Mouse (Mus musculus) intestine, embryonic 14.5 days (tissue): ENCODE results near the gene Arl4d. TPM values are rescaled to one million over a fixed set of nuclear protein-coding genes. Genes with fewer than 3 reads are reported as not detected.
"Not testable (repeated sequence)": the region's sequence is repeated elsewhere in the genome, so short reads cannot be mapped to it uniquely, and the experiment has no call there.

Experiments used
- ATAC-seq: fragments of 200-750 bp; cut with Nextera tagmentation; replicated peaks from 2 replicates; pipeline ENCODE4 v1.8.0; 2017; ENCODE audit warnings: low read depth, moderate number of reproducible peaks, moderate TSS enrichment, moderate library complexity; ENCODE audit not compliant: low FRiP score, low TSS enrichment
- DNase-seq: peaks from one replicate; pipeline ENCODE4 v3.0.0-alpha.2; 2018; ENCODE audit warnings: low spot score
- H3K27ac ChIP-seq: fragments of 300-500 bp; sonication (generic); 2 replicates; pipeline ENCODE4 v1.5.1; 2014; ENCODE audit warnings: low read depth, mild to moderate bottlenecking, control low read depth
- H3K27me3 ChIP-seq: fragments of 300-500 bp; sonication (generic); replicated peaks from 2 replicates; pipeline ENCODE4 v1.6.1; 2014; ENCODE audit warnings: low read length, control low read depth; ENCODE audit not compliant: control insufficient read depth, insufficient read depth
- H3K36me3 ChIP-seq: fragments of 300-500 bp; sonication (generic); 2 replicates; pipeline ENCODE4 v1.6.1; 2014; ENCODE audit warnings: low read length, control low read depth; ENCODE audit not compliant: control insufficient read depth, insufficient read depth
- H3K4me1 ChIP-seq: fragments of 300-500 bp; sonication (generic); replicated peaks from 2 replicates; pipeline ENCODE4 v1.6.1; 2014; ENCODE audit warnings: low read length, control low read depth, mixed read lengths; ENCODE audit not compliant: control insufficient read depth, insufficient read depth
- H3K4me2 ChIP-seq: fragments of 300-500 bp; sonication (generic); 2 replicates; pipeline ENCODE4 v1.6.1; 2014; ENCODE audit warnings: low read length
- H3K4me3 ChIP-seq: fragments of 300-500 bp; sonication (generic); 2 replicates; pipeline ENCODE4 v1.5.1; 2014; ENCODE audit warnings: low read depth, low read length, control low read depth, mixed read lengths
- H3K9ac ChIP-seq: fragments of 300-500 bp; sonication (generic); 2 replicates; pipeline ENCODE4 v1.6.1; 2014; ENCODE audit warnings: mild to moderate bottlenecking, low read length
- H3K9me3 ChIP-seq: fragments of 300-500 bp; sonication (generic); 2 replicates; pipeline ENCODE4 v1.6.1; 2016; ENCODE audit warnings: low read length, control low read depth; ENCODE audit not compliant: control insufficient read depth
- WGBS: fragments of 180-500 bp; shearing (Covaris S2); extraction: QIAGEN DNeasy Blood & Tissue Kit; methylation state at CpG from one replicate; pipeline ENCODE4 v1.1.7; 2014; 5-methylcytosine and 5-hydroxymethylcytosine counted together
- polyA plus RNA-seq: library from polyadenylated mRNA; unstranded; fragments of >200 nt; fragmentation: Nextera tagmentation; extraction: Ambion mirVana; gene quantifications from 2 replicates; pipeline ENCODE4 v1.2.1, GENCODE M21; 2014

The Arl4d gene
- 7.8 and 8.3 TPM in 2 replicates for polyA plus RNA-seq

DNA sequence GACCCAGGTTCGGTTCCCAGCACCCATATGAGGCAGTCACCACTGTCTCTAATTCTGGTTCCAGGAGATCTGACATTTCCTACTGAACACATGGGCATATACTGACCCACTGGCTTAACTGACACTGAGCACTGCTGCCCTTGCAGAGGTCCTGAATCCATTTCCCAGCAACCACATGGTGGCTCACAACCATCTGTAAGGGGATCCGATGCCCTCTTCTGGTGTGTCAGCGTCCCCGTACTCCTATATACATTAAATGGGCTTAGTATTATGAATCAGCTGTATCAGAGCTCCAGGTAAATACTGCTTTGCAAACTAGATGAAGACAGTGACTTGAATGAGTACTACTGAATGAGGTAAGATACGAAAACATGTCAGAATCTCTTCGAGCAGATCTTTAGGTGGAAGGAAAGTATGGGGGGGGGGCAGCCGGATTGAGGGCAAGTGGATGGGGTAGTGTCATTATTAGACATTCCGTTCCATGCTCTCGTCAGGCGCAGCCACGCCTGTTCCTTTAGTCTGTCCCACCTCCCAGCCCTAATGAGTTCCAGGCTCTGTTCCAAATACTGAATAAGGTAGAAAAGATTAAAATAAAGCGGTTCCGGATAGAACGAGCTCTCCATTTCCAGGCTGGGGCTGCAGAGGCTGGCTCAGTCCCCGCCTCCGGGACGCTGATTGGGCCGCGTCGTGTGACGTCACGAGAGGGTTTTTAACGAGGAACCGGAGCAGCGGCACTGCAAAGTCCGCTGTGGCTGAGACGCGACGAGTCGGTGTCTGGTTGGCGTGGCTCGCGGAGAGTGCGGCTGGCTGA is at the start of gene Arl4d:
Gene Arl4d (plus strand): TSS at position 717 of the 811 bp plus-strand sequence.
- WGBS: 8% methylated on average over 34 of the region's 34 CpGs
- peak; percentile 97 for DNase-seq
- peak within 1 kb of the TSS; percentile 59 for H3K27ac ChIP-seq
- ATAC-seq: peak; percentile 88
- no peaks in the 10 kb centered on the region for H3K36me3 ChIP-seq
- H3K9me3 ChIP-seq: no peaks in the 10 kb centered on the region
- peak within 1 kb of the TSS; percentile 59 for H3K4me2 ChIP-seq
- H3K4me1 ChIP-seq: peaks cover 8% of the 10 kb centered on the region; the same call in 1 of the 2 replicates
- H3K9ac ChIP-seq: peak within 1 kb of the TSS; percentile 39
- peak within 1 kb of the TSS; percentile 45 for H3K4me3 ChIP-seq
- H3K27me3 ChIP-seq: no peaks in the 10 kb centered on the region

DNA sequence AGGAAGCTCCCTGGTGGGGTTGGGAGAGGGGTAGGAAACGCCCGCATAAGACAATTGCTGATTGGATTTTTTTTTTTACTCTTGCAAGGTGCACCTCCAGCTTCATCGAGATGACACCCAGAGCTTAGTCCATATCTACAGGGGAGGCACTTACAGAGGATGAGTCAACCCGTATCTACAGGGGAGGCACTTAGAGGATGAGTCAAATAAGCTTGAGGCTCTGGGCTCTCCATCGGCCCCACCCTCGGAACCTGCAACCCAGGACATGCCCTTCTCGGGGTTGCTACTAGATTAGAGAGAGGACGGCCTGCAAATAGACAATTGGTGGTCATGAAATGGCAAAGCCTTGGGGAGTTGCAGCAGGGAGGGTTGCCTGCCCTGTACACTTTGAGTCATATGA is 49.2 kb upstream of the Arl4d start:
- no peak overlapping the region for H3K27ac ChIP-seq
- DNase-seq (no peak), ATAC-seq (no peak)

DNA sequence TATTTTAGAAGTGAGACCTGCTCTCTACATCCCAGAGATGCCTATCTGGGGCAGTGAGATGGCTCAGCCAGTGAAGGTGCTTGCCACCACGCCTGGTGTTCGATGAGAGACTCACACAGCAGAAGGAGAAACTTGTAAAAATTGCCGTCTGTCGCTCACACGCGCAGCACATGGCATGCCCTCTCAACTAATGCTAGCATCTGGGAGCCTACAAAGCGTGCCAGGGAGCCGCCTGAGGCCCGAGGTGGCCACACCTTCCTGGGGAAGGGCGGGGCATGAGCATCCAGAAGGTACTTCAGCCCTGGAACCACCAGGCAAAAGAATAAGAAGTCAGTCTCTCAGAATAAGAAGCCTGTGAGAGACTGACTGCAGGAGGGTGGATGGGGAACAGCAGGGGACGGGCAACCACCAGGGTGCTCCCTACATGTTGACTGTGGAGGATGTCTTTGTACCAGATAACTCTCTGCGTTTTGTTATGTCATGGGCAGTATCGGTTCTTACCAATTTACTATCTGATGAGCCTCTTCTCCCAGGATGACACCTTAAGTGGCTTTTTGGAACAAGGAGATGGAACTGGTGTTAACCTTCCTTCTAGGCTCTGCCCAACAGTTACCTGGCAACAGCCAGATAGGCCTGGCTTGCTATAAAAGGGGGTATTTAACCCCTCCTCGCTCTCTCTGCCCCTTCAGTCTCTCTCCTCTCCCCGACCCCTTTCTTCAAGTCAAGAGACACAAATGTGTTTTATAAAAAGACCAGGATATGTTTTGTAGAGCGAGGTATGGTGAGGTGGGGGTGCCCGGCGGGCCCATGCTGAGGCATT is 48.2 kb upstream of the Arl4d start:
- Histone ChIP-seq H3K9ac (no peak overlapping the region), H3K9me3 (no peaks in the 10 kb centered on the region), H3K4me3 (no peak overlapping the region), H3K27me3 (no peaks in the 10 kb centered on the region), H3K4me2 (peak overlapping the region; percentile 30), H3K4me1 (peaks cover 19% of the 10 kb centered on the region), H3K27ac (no peak overlapping the region), H3K36me3 (no peaks in the 10 kb centered on the region)
- WGBS: 25% methylated on average over 18 of the region's 18 CpGs
- ATAC-seq: 0 out of 2 replicates have a peak, but pooled peaks have one; percentile 22
- DNase-seq: no peak

More for the DNA sequence above, 49.2 kb upstream of the Arl4d start:
- Histone ChIP-seq H3K36me3 (no peaks in the 10 kb centered on the region), H3K4me1 (peaks cover 19% of the 10 kb centered on the region), H3K9ac (no peak overlapping the region), H3K27me3 (no peaks in the 10 kb centered on the region), H3K9me3 (no peaks in the 10 kb centered on the region), H3K4me3 (no peak overlapping the region), H3K4me2 (no peak overlapping the region)
- 88% methylated on average over 8 of the region's 8 CpGs for WGBS

DNA sequence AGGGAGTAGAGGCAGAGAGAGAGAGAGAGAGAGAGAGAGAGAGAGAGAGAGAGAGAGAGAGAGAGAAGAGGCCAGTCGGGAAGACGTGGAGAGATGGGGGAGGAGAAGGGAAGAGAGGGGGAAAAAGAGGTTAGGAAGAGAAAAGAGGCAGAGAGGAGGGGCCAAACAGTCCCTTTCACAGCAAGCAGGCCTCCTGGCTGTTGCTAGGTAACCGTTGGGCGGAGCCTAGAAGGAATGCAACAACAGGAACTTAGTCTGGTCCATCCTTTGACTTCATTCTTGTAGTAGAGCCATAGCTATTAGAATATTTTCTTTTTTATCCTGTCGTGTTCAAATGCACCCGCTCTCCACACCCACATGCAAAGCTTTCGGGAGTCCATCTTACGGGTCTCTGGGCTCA is 47.5 kb upstream of the Arl4d start:
- peak; percentile 73 for DNase-seq

DNA sequence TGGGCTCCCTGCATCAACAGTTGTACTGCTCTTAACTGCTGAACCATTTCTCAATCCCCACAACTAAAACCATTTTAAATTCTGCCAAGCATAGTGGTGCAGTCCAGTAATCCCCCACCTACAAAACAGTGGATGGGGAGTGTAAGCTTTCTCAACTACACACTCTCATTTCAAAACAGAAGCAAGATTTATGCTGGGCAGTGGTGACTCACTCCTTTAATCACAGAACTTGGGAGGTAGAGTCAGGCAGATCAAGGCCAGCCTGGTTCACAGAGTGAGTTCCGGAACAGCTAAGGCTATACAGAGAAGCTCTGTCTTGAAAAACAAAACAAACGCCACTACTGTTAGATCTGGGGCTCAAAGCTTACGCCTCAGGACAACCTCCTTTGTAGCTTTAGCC is 46.7 kb upstream of the Arl4d start:
- Histone ChIP-seq H3K27ac (peak overlapping the region; percentile 47; the same call in 1 of the 2 replicates), H3K27me3 (no peaks in the 10 kb centered on the region), H3K4me2 (peak overlapping the region; percentile 30; the same call in 1 of the 2 replicates), H3K4me3 (no peak overlapping the region), H3K36me3 (no peaks in the 10 kb centered on the region), H3K9ac (no peak overlapping the region), H3K4me1 (peaks cover 19% of the 10 kb centered on the region), H3K9me3 (no peaks in the 10 kb centered on the region)
- ATAC-seq (no peak), DNase-seq (no peak)
- WGBS: 78% methylated on average over 3 of the region's 3 CpGs

More for the DNA sequence above, 47.5 kb upstream of the Arl4d start:
- Histone ChIP-seq H3K36me3 (no peaks in the 10 kb centered on the region), H3K4me3 (peak overlapping the region; percentile 16; the same call in 1 of the 2 replicates), H3K9ac (no peak overlapping the region; the same call in 1 of the 2 replicates), H3K4me1 (peaks cover 19% of the 10 kb centered on the region), H3K9me3 (no peaks in the 10 kb centered on the region), H3K4me2 (peak overlapping the region; percentile 30), H3K27ac (peak overlapping the region; percentile 47; the same call in 1 of the 2 replicates), H3K27me3 (no peaks in the 10 kb centered on the region)
- ATAC-seq: peak; percentile 70; the same call in 1 of the 2 replicates
- WGBS: 12% methylated on average over 8 of the region's 8 CpGs

DNA sequence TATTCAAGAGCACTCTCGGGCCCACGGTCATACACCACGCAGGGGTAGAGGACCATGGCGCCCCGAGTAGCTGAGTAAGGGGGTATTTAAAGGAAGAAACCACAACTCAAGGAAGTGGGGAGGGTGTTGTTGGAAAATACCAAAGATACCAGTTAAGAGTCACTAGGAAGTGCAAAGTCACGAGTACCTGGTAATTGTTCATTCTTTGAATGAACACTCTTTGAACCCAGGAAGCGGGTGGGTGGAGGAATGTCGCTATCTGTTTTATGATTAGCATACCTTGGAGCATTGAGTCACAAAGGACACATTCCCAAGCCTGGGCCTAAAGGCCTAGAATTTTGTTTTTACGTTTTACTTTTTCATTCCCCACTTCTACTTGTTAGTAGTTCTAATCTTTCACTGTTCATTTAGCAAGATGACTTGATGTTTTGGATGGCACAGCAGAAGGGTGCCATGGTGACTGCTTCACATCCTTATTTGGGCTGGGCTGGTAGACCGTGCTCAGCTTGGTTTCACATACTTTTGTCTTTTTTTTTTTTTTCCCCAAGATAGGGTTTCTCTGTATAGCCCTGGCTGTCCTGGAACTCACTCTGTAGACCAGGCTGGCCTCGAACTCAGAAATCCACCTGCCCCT is 45.2 kb upstream of the Arl4d start:
- ATAC-seq, H3K4me2 ChIP-seq, DNase-seq, H3K4me3 ChIP-seq, H3K27me3 ChIP-seq, H3K36me3 ChIP-seq, H3K27ac ChIP-seq, H3K9me3 ChIP-seq, H3K9ac ChIP-seq: not testable (repeated sequence)
- peaks cover 19% of the 10 kb centered on the region for H3K4me1 ChIP-seq
- 83% methylated on average over 11 of the region's 11 CpGs for WGBS

DNA sequence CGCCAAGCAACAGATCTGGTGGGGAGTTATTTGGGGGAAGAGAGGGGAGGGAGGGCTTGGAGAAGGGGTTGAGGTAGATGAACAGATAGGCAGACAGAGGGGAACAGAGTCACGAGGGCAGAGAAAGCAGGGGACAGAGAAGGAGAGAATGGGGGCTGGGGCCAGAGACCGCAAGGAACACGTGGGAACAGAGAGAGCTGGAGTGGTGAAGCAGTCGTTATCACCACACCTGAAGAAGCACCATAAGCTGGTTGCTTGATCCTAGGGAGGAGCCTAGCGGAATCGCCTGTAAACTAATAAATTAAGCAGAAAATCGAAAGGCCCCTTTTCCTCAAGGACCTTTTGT is 38.7 kb upstream of the Arl4d start:
- no peaks in the 10 kb centered on the region for H3K4me1 ChIP-seq
- peak; percentile 20 for ATAC-seq

More for the DNA sequence above, 38.7 kb upstream of the Arl4d start:
- Histone ChIP-seq H3K4me2 (peak overlapping the region; percentile 57), H3K4me3 (peak overlapping the region; percentile 39), H3K27me3 (no peaks in the 10 kb centered on the region), H3K36me3 (no peaks in the 10 kb centered on the region; the same call in 1 of the 2 replicates), H3K9me3 (no peaks in the 10 kb centered on the region), H3K9ac (peak overlapping the region; percentile 51), H3K27ac (peak overlapping the region; percentile 98)
- WGBS: 3% methylated on average over 8 of the region's 8 CpGs
- no peak for DNase-seq
